Mouse (Mus musculus): ENCODE data around the gene Wfs1.
"Not testable (repeated sequence)": the region's sequence is repeated elsewhere in the genome, so short reads cannot be mapped to it uniquely, and the experiment has no call there.

Wfs1 gene

GRCm38 (mm10) chr5:36988781-36989624 lies at the start of gene Wfs1:
TSS of gene Wfs1 (minus strand) at chr5:36989205.
- peak; percentile 98 for DNase-seq

- no peak for DNase-seq
Observed at GRCm38 (mm10) chr5:37036884-37037283, 47.9 kb upstream of the Wfs1 start.

- no peak for DNase-seq
Observed at GRCm38 (mm10) chr5:37035896-37036295, 46.9 kb upstream of the Wfs1 start.

- DNase-seq: no peak
Observed at GRCm38 (mm10) chr5:37035192-37035591, 46.2 kb upstream of the Wfs1 start.

- DNase-seq: no peak
Observed at GRCm38 (mm10) chr5:37030753-37031152, 41.7 kb upstream of the Wfs1 start.

GRCm38 (mm10) chr5:37029326-37029905 lies 40.4 kb upstream of the Wfs1 start:
- no peak for DNase-seq

GRCm38 (mm10) chr5:37028486-37029311 lies 39.7 kb upstream of the Wfs1 start:
- DNase-seq: no peak

- peak; percentile 70 for DNase-seq
Observed at GRCm38 (mm10) chr5:37028104-37028485, 39.1 kb upstream of the Wfs1 start.

- DNase-seq: no peak
Observed at GRCm38 (mm10) chr5:37027701-37028100, 38.7 kb upstream of the Wfs1 start.

- no peak for DNase-seq
Observed at GRCm38 (mm10) chr5:37017222-37017621, 28.2 kb upstream of the Wfs1 start.

- DNase-seq: peak; percentile 32
Observed at GRCm38 (mm10) chr5:37015612-37016310, 26.8 kb upstream of the Wfs1 start.

GRCm38 (mm10) chr5:37010666-37011317 lies 21.8 kb upstream of the Wfs1 start:
- DNase-seq: no peak

GRCm38 (mm10) chr5:37009761-37010160 lies 20.8 kb upstream of the Wfs1 start:
- DNase-seq: not testable (repeated sequence)

- peak; percentile 74 for DNase-seq
Observed at GRCm38 (mm10) chr5:37002001-37002400, 13.0 kb upstream of the Wfs1 start.

GRCm38 (mm10) chr5:37001002-37001401 lies 12.0 kb upstream of the Wfs1 start:
- no peak for DNase-seq

GRCm38 (mm10) chr5:36997996-36998395 lies 9.0 kb upstream of the Wfs1 start:
- no peak for DNase-seq

- no peak for DNase-seq
Observed at GRCm38 (mm10) chr5:36996410-36996809, 7.4 kb upstream of the Wfs1 start.

GRCm38 (mm10) chr5:36990631-36991350 lies 1.8 kb upstream of the Wfs1 start:
- DNase-seq: peak; percentile 14

GRCm38 (mm10) chr5:36990196-36990595 lies 1.2 kb upstream of the Wfs1 start:
- no peak for DNase-seq

- DNase-seq: no peak
Observed at GRCm38 (mm10) chr5:36989625-36989977, 596 bp upstream of the Wfs1 start.

- no peak for DNase-seq
Observed at GRCm38 (mm10) chr5:36988124-36988780, 753 bp downstream of the Wfs1 start.
